ENCODE assay signal across 34 mouse cellular contexts in the genomic region with DNA sequence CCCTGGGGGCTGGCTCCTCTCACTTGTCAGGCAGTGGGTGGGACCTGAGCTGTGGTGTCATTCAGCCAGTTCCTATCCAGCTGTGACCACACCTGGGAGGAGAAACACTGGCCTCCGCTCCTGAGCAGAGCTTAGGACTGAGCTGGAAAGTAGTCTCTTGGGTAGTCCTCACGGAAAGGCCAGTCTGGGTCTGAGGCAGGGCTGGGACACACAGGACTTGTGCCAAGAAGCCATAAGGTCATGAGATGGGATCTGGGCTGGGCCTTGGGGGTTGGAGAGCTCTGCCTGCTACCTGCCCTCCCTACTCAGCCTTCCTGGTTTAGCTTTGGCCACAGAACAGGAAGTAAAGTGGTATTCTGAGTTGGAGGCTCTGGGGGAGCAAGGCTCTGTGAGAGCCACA. TPM values are rescaled to one million over a fixed set of nuclear protein-coding genes. Genes with fewer than 3 reads are reported as not detected.
A peak's percentile ranks its signal among the peaks of the same experiment; 100 is the strongest.
DNase-seq lines count a peak whose midpoint lies in the region; ATAC-seq and TF ChIP-seq lines count a peak whose summit lies in the region.
"Had no signal": no experiment of that assay in that cellular context is flagged by ENCODE, and none has a peak within 500 bp of the region (broad histone marks: within the 10 kb centered on the region; RNA-seq: fewer than 3 reads in every experiment).

No protein-coding gene starts in this region.

- peaks cover 32% of the 10 kb centered on the region for H3K36me3 ChIP-seq in liver, embryonic 12.5 days
- H3K36me3 ChIP-seq in liver, postnatal 0 days (replicated peaks; ENCODE audit: insufficient read depth, low read length): no peaks in the 10 kb centered on the region
- H3K36me3 ChIP-seq in CH12.LX (replicated peaks in 1 of 2; ENCODE audit: control insufficient read depth in 1 of 2, insufficient read depth in 1 of 2, low read length in 1 of 2): peaks cover 24 to 41% of the 10 kb centered on the region in 2 experiments
- H3K36me3 ChIP-seq: intestine, embryonic 15.5 days had no signal

- no peak for DNase-seq in liver, postnatal 0 days
- DNase-seq in 416B (ENCODE audit: low read depth) (peak; percentile 69), CH12.LX (ENCODE audit: extremely low read depth) (peak; percentile 35)
- DNase-seq in frontal cortex, postnatal 10 days (ENCODE audit: low spot score in 2 of 2): no peak
- no peak for DNase-seq in adrenal gland, postnatal 36 days
- DNase-seq: adrenal gland, postnatal 10 days; cerebellum, adult 11-12 months; cerebellum, adult 9-11 months; forebrain, postnatal 0 days; gastrocnemius, postnatal 14 days; heart, postnatal 10 days; kidney, adult 2 months; thymus, postnatal 36 days had no signal

- H3K27me3 ChIP-seq in liver, embryonic 12.5 days (replicated peaks): peaks cover 8% of the 10 kb centered on the region; the same call in 1 of the 2 replicates
- no peaks in the 10 kb centered on the region for H3K27me3 ChIP-seq in liver, postnatal 0 days (ENCODE audit: insufficient read depth, low read length)
- no peaks in the 10 kb centered on the region for H3K27me3 ChIP-seq in CH12.LX (replicated peaks)
- H3K27me3 ChIP-seq: hindbrain, embryonic 15.5 days; intestine, embryonic 15.5 days; limb, embryonic 15.5 days had no signal

- no peak overlapping the region for H3K27ac ChIP-seq in liver, embryonic 12.5 days
- H3K27ac ChIP-seq in liver, postnatal 0 days (ENCODE audit: low read depth): no peak overlapping the region
- H3K27ac ChIP-seq in CH12.LX (ENCODE audit: insufficient read depth, low read depth): no peak overlapping the region
- H3K27ac ChIP-seq: forebrain, embryonic 12.5 days; hindbrain, embryonic 15.5 days; intestine, embryonic 15.5 days; kidney, postnatal 0 days; limb, embryonic 10.5 days; limb, embryonic 15.5 days; macrophage had no signal

- H3K79me2 ChIP-seq in CH12.LX (replicated peaks; ENCODE audit: control insufficient read depth, extremely low read depth, insufficient read depth, poor library complexity, severe bottlenecking): no peaks in the 10 kb centered on the region

- TF ChIP-seq POLR2A in CH12.LX (IDR thresholded peaks at IDR 0.05; ENCODE audit: low read depth, low read length): no peak; the same call in 1 of the 2 replicates

- dilution Hi-C loops in CH12.LX (cut with MboI; ENCODE audit: extremely low pct_ligation_motif_present, extremely low pct_unique_long_range_greater_than_20kb, low sequenced_read_pairs): no loop called here

- H3K9me3 ChIP-seq in liver, embryonic 12.5 days (replicated peaks): no peaks in the 10 kb centered on the region
- H3K9me3 ChIP-seq in liver, postnatal 0 days (ENCODE audit: low read length): no peaks in the 10 kb centered on the region
- no peaks in the 10 kb centered on the region for H3K9me3 ChIP-seq in CH12.LX (replicated peaks; ENCODE audit: low read length)
- H3K9me3 ChIP-seq: forebrain, embryonic 12.5 days; G1E; heart, embryonic 12.5 days; hindbrain, embryonic 15.5 days; intestine, embryonic 15.5 days; limb, embryonic 10.5 days; limb, embryonic 15.5 days had no signal

- 72% methylated on average over 2 of the region's 2 CpGs for WGBS in liver, embryonic 12.5 days (ENCODE audit: insufficient replicate concordance)
- 79% methylated on average over 2 of the region's 2 CpGs for WGBS in liver, postnatal 0 days (ENCODE audit: insufficient replicate concordance)

- 0 out of 2 replicates have a peak, but pooled peaks have one; percentile 10 for ATAC-seq in liver, embryonic 12.5 days
- ATAC-seq in liver, postnatal 0 days: no peak
- 0 out of 2 replicates have a peak, but pooled peaks have one; percentile 11 for ATAC-seq in megakaryocyte, adult 5-6 weeks (ENCODE audit: poor library complexity, severe bottlenecking)
- ATAC-seq: forebrain, postnatal 0 days; intestine, embryonic 15.5 days; midbrain, embryonic 16.5 days; Patski had no signal

- H3K4me2 ChIP-seq in liver, embryonic 12.5 days: no peak overlapping the region
- no peak overlapping the region for H3K4me2 ChIP-seq in liver, postnatal 0 days (ENCODE audit: low read depth, low read length)
- no peak overlapping the region for H3K4me2 ChIP-seq in CH12.LX (ENCODE audit: insufficient read depth, low read depth, poor library complexity, severe bottlenecking)
- H3K4me2 ChIP-seq: forebrain, embryonic 12.5 days; heart, embryonic 12.5 days; hindbrain, embryonic 15.5 days; intestine, embryonic 15.5 days; limb, embryonic 15.5 days; midbrain, embryonic 11.5 days had no signal

- no peak overlapping the region for H3K9ac ChIP-seq in liver, embryonic 12.5 days
- no peak overlapping the region for H3K9ac ChIP-seq in liver, postnatal 0 days (replicated peaks)
- no peak overlapping the region for H3K9ac ChIP-seq in CH12.LX (ENCODE audit: insufficient read depth, low read depth)
- H3K9ac ChIP-seq: forebrain, embryonic 12.5 days; forebrain, postnatal 0 days; heart, embryonic 12.5 days; hindbrain, embryonic 15.5 days; intestine, embryonic 15.5 days; limb, embryonic 15.5 days had no signal

- H3K4me1 ChIP-seq in liver, embryonic 12.5 days: peaks cover 9% of the 10 kb centered on the region
- H3K4me1 ChIP-seq in liver, postnatal 0 days (ENCODE audit: insufficient read depth): no peaks in the 10 kb centered on the region
- H3K4me1 ChIP-seq in CH12.LX (ENCODE audit: control insufficient read depth in 1 of 2, insufficient read depth in 2 of 2): peaks cover 10 to 36% of the 10 kb centered on the region in 2 experiments

- H3K4me3 ChIP-seq in liver, embryonic 12.5 days: no peak overlapping the region
- H3K4me3 ChIP-seq in liver, postnatal 0 days (ENCODE audit: low read depth, low read length): no peak overlapping the region
- H3K4me3 ChIP-seq in CH12.LX (replicated peaks in 1 of 3; ENCODE audit: low read depth in 2 of 3, low read length in 2 of 3, poor library complexity in 1 of 3): no peak overlapping the region
- H3K4me3 ChIP-seq: forebrain, embryonic 12.5 days; heart, embryonic 12.5 days; hindbrain, embryonic 15.5 days; intestine, embryonic 15.5 days; limb, embryonic 10.5 days; limb, embryonic 15.5 days had no signal

- no peak for TF ChIP-seq RAD21 in CH12.LX (IDR thresholded peaks at IDR 0.05; ENCODE audit: low read depth, low read length)

- TF ChIP-seq EP300 in liver, postnatal 0 days (IDR thresholded peaks at IDR 0.05; ENCODE audit: low read depth): no peak
- TF ChIP-seq EP300 in CH12.LX (IDR thresholded peaks at IDR 0.05; ENCODE audit: low read length): no peak

- in situ Hi-C loops in CH12.LX (cut with MboI; ENCODE audit: low pct_ligation_motif_present, low pct_unique_long_range_greater_than_20kb, low sequenced_read_pairs): no loop called here

- TF ChIP-seq CTCF in liver, postnatal 0 days (IDR thresholded peaks at IDR 0.05; ENCODE audit: low read depth): no peak
- no peak for TF ChIP-seq CTCF in CH12.LX (conservative IDR thresholded peaks at IDR 0.05 in 1 of 2, IDR thresholded peaks at IDR 0.05 in 1 of 2; ENCODE audit: low read depth in 2 of 2, low read length in 2 of 2)

TF ChIP-seq in CH12.LX, 34 proteins besides CTCF, POLR2A, EP300 and RAD21:
- no peak for TF ChIP-seq IRF4 (IDR thresholded peaks at IDR 0.05; ENCODE audit: low read depth, low read length)
- TF ChIP-seq TCF12 (IDR thresholded peaks at IDR 0.05; ENCODE audit: low read depth, low read length): peak; percentile 13; the same call in 1 of the 2 replicates
TF ChIP-seq in CH12.LX: peak in this region for 1.

RNA-seq across cellular contexts. Expression of a gene that starts 4.4 kb away (rescaled TPM):
- not detected in 2 replicates for polyA plus RNA-seq in liver, embryonic 12.5 days (2016; fragmentation: Nextera tagmentation; extraction: Ambion mirVana)
- polyA plus RNA-seq in liver, postnatal 0 days (2015; fragmentation: Nextera tagmentation; extraction: Ambion mirVana): not detected in 2 replicates
- total RNA-seq in CH12.LX (2012; rRNA removed): not detected in 2 replicates
- not detected in 2 replicates for total RNA-seq in CH12.LX (2014; rRNA removed)
- not detected in 2 replicates for polyA plus RNA-seq in CH12.LX (2012; ENCODE audit: insufficient read length, low read depth)
- 0.27 TPM in 1 of 2 replicates, not detected in the other for total RNA-seq in megakaryocyte, adult 5-6 weeks (2015)
- total RNA-seq in megakaryocyte, adult 5-6 weeks (2017): not detected in 2 replicates
- total RNA-seq in adrenal gland, postnatal 36 days (2021): not detected
- total RNA-seq: adrenal gland, postnatal 10 days; forebrain, postnatal 0 days; gastrocnemius, postnatal 14 days; heart, adult 18-20 months; heart, postnatal 10 days; hematopoietic stem cell, adult 5-6 weeks; left cerebral cortex, postnatal 10 days had no signal
- polyA plus RNA-seq: C2C12; forebrain, embryonic 12.5 days; forebrain, postnatal 0 days; G1E; heart, embryonic 12.5 days; hindbrain, embryonic 15.5 days; intestine, embryonic 15.5 days; limb, embryonic 10.5 days; limb, embryonic 15.5 days; liver, embryonic 16.5 days; lung, embryonic 16.5 days; macrophage; midbrain, embryonic 11.5 days; midbrain, embryonic 16.5 days; neural tube, embryonic 14.5 days had no signal

RNA-seq across cellular contexts. Expression of a gene that starts 15.5 kb away (rescaled TPM):
- 27.2 and 30.0 TPM in 2 replicates for polyA plus RNA-seq in liver, embryonic 12.5 days (2016; fragmentation: Nextera tagmentation; extraction: Ambion mirVana)
- 29.3 and 30.7 TPM in 2 replicates for polyA plus RNA-seq in liver, postnatal 0 days (2015; fragmentation: Nextera tagmentation; extraction: Ambion mirVana)
- total RNA-seq in CH12.LX (2012; rRNA removed): 64.2 and 67.0 TPM in 2 replicates
- 10.1 and 15.7 TPM in 2 replicates for total RNA-seq in CH12.LX (2014; rRNA removed)
- polyA plus RNA-seq in CH12.LX (2012; ENCODE audit: insufficient read length, low read depth): 36.0 and 38.8 TPM in 2 replicates
- 85.8 and 88.2 TPM in 2 replicates for total RNA-seq in megakaryocyte, adult 5-6 weeks (2015)
- total RNA-seq in megakaryocyte, adult 5-6 weeks (2017): 33.0 and 37.6 TPM in 2 replicates
- 10 to 100 TPM; 49.9 to 64.4 TPM for total RNA-seq in adrenal gland, postnatal 36 days (2021)

RNA-seq across cellular contexts. Expression of a gene that starts 15.6 kb away (rescaled TPM):
- polyA plus RNA-seq in liver, embryonic 12.5 days (2016; fragmentation: Nextera tagmentation; extraction: Ambion mirVana): 4.6 TPM in 2 replicates
- polyA plus RNA-seq in liver, postnatal 0 days (2015; fragmentation: Nextera tagmentation; extraction: Ambion mirVana): 6.8 and 6.9 TPM in 2 replicates
- 19.8 and 25.6 TPM in 2 replicates for total RNA-seq in CH12.LX (2012; rRNA removed)
- total RNA-seq in CH12.LX (2014; rRNA removed): 13.2 and 16.4 TPM in 2 replicates
- 23.5 and 25.6 TPM in 2 replicates for polyA plus RNA-seq in CH12.LX (2012; ENCODE audit: insufficient read length, low read depth)
- 52.6 and 53.0 TPM in 2 replicates for total RNA-seq in megakaryocyte, adult 5-6 weeks (2015)
- total RNA-seq in megakaryocyte, adult 5-6 weeks (2017): 57.5 and 63.1 TPM in 2 replicates
- total RNA-seq in adrenal gland, postnatal 36 days (2021): 1 to 10 TPM; 6.0 to 6.8 TPM

RNA-seq across cellular contexts. Expression of a gene that starts 50.2 kb away (rescaled TPM):
- 226 and 253 TPM in 2 replicates for polyA plus RNA-seq in liver, embryonic 12.5 days (2016; fragmentation: Nextera tagmentation; extraction: Ambion mirVana)
- 223 and 249 TPM in 2 replicates for polyA plus RNA-seq in liver, postnatal 0 days (2015; fragmentation: Nextera tagmentation; extraction: Ambion mirVana)
- total RNA-seq in CH12.LX (2012; rRNA removed) (524 and 653 TPM in 2 replicates), CH12.LX (2014; rRNA removed) (453 and 516 TPM in 2 replicates)
- polyA plus RNA-seq in CH12.LX (2012; ENCODE audit: insufficient read length, low read depth): 543 and 561 TPM in 2 replicates
- total RNA-seq in megakaryocyte, adult 5-6 weeks (2015): 272 and 308 TPM in 2 replicates
- 132 and 149 TPM in 2 replicates for total RNA-seq in megakaryocyte, adult 5-6 weeks (2017)
- 10 to 100 TPM; 72.4 to 87.2 TPM for total RNA-seq in adrenal gland, postnatal 36 days (2021)

RNA-seq across cellular contexts. Expression of a gene that starts 59.1 kb away (rescaled TPM):
- 65.7 and 66.8 TPM in 2 replicates for polyA plus RNA-seq in liver, embryonic 12.5 days (2016; fragmentation: Nextera tagmentation; extraction: Ambion mirVana)
- polyA plus RNA-seq in liver, postnatal 0 days (2015; fragmentation: Nextera tagmentation; extraction: Ambion mirVana): 19.8 and 23.7 TPM in 2 replicates
- total RNA-seq in CH12.LX (2012; rRNA removed): 50.0 and 53.7 TPM in 2 replicates
- total RNA-seq in CH12.LX (2014; rRNA removed): 46.0 and 54.2 TPM in 2 replicates
- polyA plus RNA-seq in CH12.LX (2012; ENCODE audit: insufficient read length, low read depth): 57.6 and 67.3 TPM in 2 replicates
- 41.7 and 41.9 TPM in 2 replicates for total RNA-seq in megakaryocyte, adult 5-6 weeks (2015)
- 28.4 and 34.1 TPM in 2 replicates for total RNA-seq in megakaryocyte, adult 5-6 weeks (2017)
- 1 to 10 TPM; 8.7 to 9.1 TPM for total RNA-seq in adrenal gland, postnatal 36 days (2021)

Comparison
In these comparisons a context has a peak if more than half of its experiments do, and no peak if none do; other contexts are left out.
1. DNase-seq: peak in 416B (single experiment) and CH12.LX (single experiment); none in liver, postnatal 0 days (single experiment), frontal cortex, postnatal 10 days (0 of 2) and adrenal gland, postnatal 36 days (0 of 2).